Mouse (Mus musculus) adrenal gland, adult 2 months (tissue): ENCODE measurements around the gene Gimap1. TPM values are rescaled to one million over a fixed set of nuclear protein-coding genes. Genes with fewer than 3 reads are reported as not detected.

Experiments used
- polyA plus RNA-seq: library from polyadenylated mRNA; depleted of rRNA; stranded (reverse); fragments of >200 nt; gene quantifications from 2 replicates; pipeline ENCODE4 v1.2.3, GENCODE M21; 2012; rRNA removed
- total RNA-seq, 2 experiments: library from RNA; stranded (reverse); gene quantifications; 2 replicates each; pipeline ENCODE4 v1.2.3; 2021

The Gimap1 gene
- total and polyA plus RNA-seq, 3 experiments, result 6.5 to 12.0 (median 7.9) TPM

Other genes starting within 250 kb of the Gimap1 start
- gene Atp6v0e2, start 201.4 kb upstream of the Gimap1 start, total RNA-seq, result 10 to 100 TPM; 70.7 to 78.4 TPM
- 182 and 183 TPM in 2 replicates for gene Atp6v0e2, start 201.4 kb upstream of the Gimap1 start, polyA plus RNA-seq
- gene Lrrc61, start 184.3 kb upstream of the Gimap1 start, total RNA-seq, result 10 to 100 TPM; 30.8 to 45.1 TPM
- gene Lrrc61, start 184.3 kb upstream of the Gimap1 start, polyA plus RNA-seq, result 32.4 and 33.3 TPM in 2 replicates
- gene Rarres2, start 166.3 kb upstream of the Gimap1 start, total RNA-seq, result 100 to 1,000 TPM in 1 of 2 experiments, 10 to 100 TPM in 1; 73.4 to 101 TPM
- gene Rarres2, start 166.3 kb upstream of the Gimap1 start, polyA plus RNA-seq, result 29.3 and 41.8 TPM in 2 replicates
- not detected for gene Gm45021, start 149.4 kb upstream of the Gimap1 start, total RNA-seq
- not detected in 2 replicates for gene Gm45021, start 149.4 kb upstream of the Gimap1 start, polyA plus RNA-seq
- gene Repin1, start 145.2 kb upstream of the Gimap1 start, total RNA-seq, result 10 to 100 TPM; 55.6 to 67.5 TPM
- 127 and 152 TPM in 2 replicates for gene Repin1, start 145.2 kb upstream of the Gimap1 start, polyA plus RNA-seq
- gene Gm44965, start 145.1 kb upstream of the Gimap1 start, total RNA-seq, result not detected
- not detected in 2 replicates for gene Gm44965, start 145.1 kb upstream of the Gimap1 start, polyA plus RNA-seq
- 1 to 10 TPM; 7.4 to 8.7 TPM for gene Zfp775, start 137.0 kb upstream of the Gimap1 start, total RNA-seq
- gene Zfp775, start 137.0 kb upstream of the Gimap1 start, polyA plus RNA-seq, result 14.8 and 16.8 TPM in 2 replicates
- 1 to 10 TPM; 1.9 to 2.0 TPM for gene AI854703, start 112.3 kb upstream of the Gimap1 start, total RNA-seq
- gene AI854703, start 112.3 kb upstream of the Gimap1 start, polyA plus RNA-seq, result 6.0 and 7.6 TPM in 2 replicates
- 10 to 100 TPM in 1 of 2 experiments, 1 to 10 TPM in 1; 7.8 to 12.6 TPM for gene Gimap8, start 91.8 kb upstream of the Gimap1 start, total RNA-seq
- gene Gimap8, start 91.8 kb upstream of the Gimap1 start, polyA plus RNA-seq, result 1.2 and 1.5 TPM in 2 replicates
- gene Gimap9, start 62.9 kb upstream of the Gimap1 start, total RNA-seq, result 1 to 10 TPM; 3.6 to 5.9 TPM
- 0.34 and 0.49 TPM in 2 replicates for gene Gimap9, start 62.9 kb upstream of the Gimap1 start, polyA plus RNA-seq
- 10 to 100 TPM; 40.3 to 50.9 TPM for gene Gimap4, start 54.5 kb upstream of the Gimap1 start, total RNA-seq
- gene Gimap4, start 54.5 kb upstream of the Gimap1 start, polyA plus RNA-seq, result 7.8 and 8.2 TPM in 2 replicates
- 10 to 100 TPM; 50.7 to 66.4 TPM for gene Gimap6, start 30.8 kb upstream of the Gimap1 start, total RNA-seq
- 4.5 and 4.9 TPM in 2 replicates for gene Gimap6, start 30.8 kb upstream of the Gimap1 start, polyA plus RNA-seq
- 10 to 100 TPM in 1 of 2 experiments, 1 to 10 TPM in 1; 6.9 to 11.5 TPM for gene Gm28053, start 20.4 kb upstream of the Gimap1 start, total RNA-seq
- not detected in 2 replicates for gene Gm28053, start 20.4 kb upstream of the Gimap1 start, polyA plus RNA-seq
- gene Gimap7, start 20.4 kb upstream of the Gimap1 start, total RNA-seq, result under 1 TPM; 0.37 to 0.66 TPM
- 0.08 TPM in 1 of 2 replicates, not detected in the other for gene Gimap7, start 20.4 kb upstream of the Gimap1 start, polyA plus RNA-seq
- gene Gimap5, start 7.1 kb downstream of the Gimap1 start, total RNA-seq, result 10 to 100 TPM; 10.5 to 17.1 TPM
- gene Gimap5, start 7.1 kb downstream of the Gimap1 start, polyA plus RNA-seq, result 10.9 and 14.7 TPM in 2 replicates
- gene Gimap3, start 31.8 kb downstream of the Gimap1 start, total RNA-seq, result 10 to 100 TPM in 1 of 2 experiments, 1 to 10 TPM in 1; 5.2 to 10.3 TPM
- 1.5 TPM in 2 replicates for gene Gimap3, start 31.8 kb downstream of the Gimap1 start, polyA plus RNA-seq
- gene Tmem176a, start 101.9 kb downstream of the Gimap1 start, total RNA-seq, result 100 to 1,000 TPM; 303 to 381 TPM
- 314 and 406 TPM in 2 replicates for gene Tmem176a, start 101.9 kb downstream of the Gimap1 start, polyA plus RNA-seq
- gene Tmem176b, start 102.4 kb downstream of the Gimap1 start, total RNA-seq, result 100 to 1,000 TPM; 608 to 699 TPM
- gene Tmem176b, start 102.4 kb downstream of the Gimap1 start, polyA plus RNA-seq, result 591 and 724 TPM in 2 replicates
- gene Aoc1, start 133.8 kb downstream of the Gimap1 start, total RNA-seq, result not detected
- gene Aoc1, start 133.8 kb downstream of the Gimap1 start, polyA plus RNA-seq, result not detected in 2 replicates
- not detected for gene 1600015I10Rik, start 190.8 kb downstream of the Gimap1 start, total RNA-seq
- not detected in 2 replicates for gene 1600015I10Rik, start 190.8 kb downstream of the Gimap1 start, polyA plus RNA-seq
- gene Doxl2, start 235.9 kb downstream of the Gimap1 start, total RNA-seq, result not detected
- not detected in 2 replicates for gene Doxl2, start 235.9 kb downstream of the Gimap1 start, polyA plus RNA-seq
- not detected for gene Svs1, start 247.8 kb downstream of the Gimap1 start, total RNA-seq
- gene Svs1, start 247.8 kb downstream of the Gimap1 start, polyA plus RNA-seq, result not detected in 2 replicates